ENCODE assay signal across 8 mouse cellular contexts in genomic region chr10:118103020-118103666, GRCm38 (mm10). TPM values are rescaled to one million over a fixed set of nuclear protein-coding genes. Genes with fewer than 3 reads are reported as not detected.
DNase-seq lines count a peak whose midpoint lies in the region; ATAC-seq lines count a peak whose summit lies in the region.

No protein-coding gene starts in this region.

- peaks cover 6% of the 10 kb centered on the region for H3K27me3 ChIP-seq in hindbrain, embryonic 10.5 days (ENCODE audit: insufficient read depth, poor library complexity, severe bottlenecking)
- H3K27me3 ChIP-seq in lung, embryonic 16.5 days (ENCODE audit: control insufficient read depth, insufficient read depth, low read depth, low read length) = no peaks in the 10 kb centered on the region; the same call in 1 of the 2 replicates

- H3K27ac ChIP-seq in hindbrain, embryonic 10.5 days = peak overlapping the region; percentile 87
- H3K27ac ChIP-seq in lung, embryonic 16.5 days (ENCODE audit: low read length) = peak overlapping the region; percentile 82

- no peaks in the 10 kb centered on the region for H3K9me3 ChIP-seq in hindbrain, embryonic 10.5 days
- no peaks in the 10 kb centered on the region for H3K9me3 ChIP-seq in lung, embryonic 16.5 days (ENCODE audit: control insufficient read depth, low read length)

- H3K36me3 ChIP-seq in hindbrain, embryonic 10.5 days = no peaks in the 10 kb centered on the region
- H3K36me3 ChIP-seq in lung, embryonic 16.5 days (ENCODE audit: control insufficient read depth, insufficient read depth, low read length) = no peaks in the 10 kb centered on the region

- 1% methylated on average over 20 of the region's 20 CpGs for WGBS in hindbrain, embryonic 10.5 days
- under 1% methylated on average over 20 of the region's 20 CpGs for WGBS in lung, embryonic 16.5 days

- H3K9ac ChIP-seq in lung, embryonic 16.5 days (ENCODE audit: low read length) = peak overlapping the region; percentile 58

- peak overlapping the region; percentile 74 for H3K4me2 ChIP-seq in lung, embryonic 16.5 days (ENCODE audit: low read depth, low read length)

- H3K4me1 ChIP-seq in hindbrain, embryonic 10.5 days (replicated peaks) = peaks cover 14% of the 10 kb centered on the region
- H3K4me1 ChIP-seq in lung, embryonic 16.5 days (replicated peaks; ENCODE audit: control insufficient read depth, insufficient read depth, low read length) = 0 out of 2 replicates have a peak, but pooled peaks cover 2% of the 10 kb centered on the region

- H3K4me3 ChIP-seq in hindbrain, embryonic 10.5 days = peak overlapping the region; percentile 56
- peak overlapping the region; percentile 49 for H3K4me3 ChIP-seq in lung, embryonic 16.5 days (ENCODE audit: low read length)

- ATAC-seq in lung, embryonic 16.5 days (ENCODE audit: low read depth) = peak; percentile 97

- peak; percentile 78 for DNase-seq in MEL-GATA-1-ER (ENCODE audit: extremely low read depth, low read depth)
- DNase-seq in cerebellum, adult 9-10 months = peak; percentile 42
- DNase-seq in frontal cortex, adult 2 months (ENCODE audit: extremely low spot score in 1 of 2, low spot score in 1 of 2) = peak; percentile 72 to 80
- peak; percentile 87 for DNase-seq in hindbrain, embryonic 10.5 days (ENCODE audit: low spot score)
- DNase-seq in layer of hippocampus, adult 9-11 months = peak; percentile 89
- peak; percentile 82 for DNase-seq in ovary, adult 18-20 months (ENCODE audit: low spot score)
- peak; percentile 84 to 91 for DNase-seq in thymus, postnatal 10 days (ENCODE audit: low spot score in 2 of 2)

RNA-seq across cellular contexts. Expression of gene Mdm1, which starts 38.5 kb away (rescaled TPM):
- polyA plus RNA-seq in frontal cortex, adult 2 months (2012; rRNA removed) = 18.3 and 20.6 TPM in 2 replicates
- polyA plus RNA-seq in hindbrain, embryonic 10.5 days (2016; fragmentation: Nextera tagmentation; extraction: Ambion mirVana) = 52.1 and 53.5 TPM in 2 replicates
- polyA plus RNA-seq in lung, embryonic 16.5 days (2015; fragmentation: Nextera tagmentation; extraction: Ambion mirVana) = 42.8 and 44.5 TPM in 2 replicates

Comparison
In these comparisons a context has a peak if more than half of its experiments do, and no peak if none do; other contexts are left out.
1. Peak in every context shown above with its lines: DNase-seq, ATAC-seq, H3K4me3 ChIP-seq and H3K27ac ChIP-seq.